Mouse (Mus musculus): ENCODE measurements at regions not wholly inside any gene's neighbourhood (a gene's known extent, or its start where the extent isn't known, plus 50 kb on each side); places are given as distances from the start of the nearest gene placed in this dataset.

DNA sequence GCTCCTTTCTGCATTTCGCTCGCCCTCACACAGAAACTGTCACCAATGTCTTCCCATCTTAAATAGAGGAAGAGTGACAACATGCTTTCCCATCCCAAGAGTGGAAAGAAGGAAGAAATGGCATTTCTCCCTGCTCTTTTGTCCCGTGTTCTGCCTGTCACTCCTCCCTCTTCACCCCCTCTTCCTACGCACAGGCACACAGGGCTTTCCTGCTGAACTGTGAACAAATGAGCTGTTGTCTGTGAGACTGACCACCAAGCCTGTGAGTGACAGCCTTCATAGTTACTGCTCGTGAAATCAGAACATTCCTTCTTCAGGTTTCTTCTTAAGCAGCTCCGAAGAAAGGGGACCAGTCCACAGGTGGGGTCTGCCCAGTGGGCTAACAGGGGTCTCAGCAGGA, 1134.8 kb upstream of the Gulo start:
- 0 out of 2 replicates have a peak, but pooled peaks cover 9% of the 10 kb centered on the region for H3K4me1 ChIP-seq (ENCODE audit: control insufficient read depth, insufficient read depth, low read length)
- H3K9me3 ChIP-seq (ENCODE audit: control insufficient read depth, low read length) = no peaks in the 10 kb centered on the region
- H3K4me3 ChIP-seq (ENCODE audit: low read depth, low read length) = no peak overlapping the region
- H3K36me3 ChIP-seq (ENCODE audit: control insufficient read depth, insufficient read depth, low read length) = no peaks in the 10 kb centered on the region
- DNase-seq (ENCODE audit: low spot score) = no peak
- no peak overlapping the region for H3K4me2 ChIP-seq (ENCODE audit: low read depth)
- H3K9ac ChIP-seq (ENCODE audit: low read length) = no peak overlapping the region
- no peak for ATAC-seq (ENCODE audit: insufficient read depth, low FRiP score, low TSS enrichment)
- WGBS = 78% methylated on average over 6 of the region's 6 CpGs
- no peaks in the 10 kb centered on the region for H3K27me3 ChIP-seq (ENCODE audit: control insufficient read depth, insufficient read depth, low read length)
- no peak overlapping the region for H3K27ac ChIP-seq (ENCODE audit: low read depth, low read length)

DNA sequence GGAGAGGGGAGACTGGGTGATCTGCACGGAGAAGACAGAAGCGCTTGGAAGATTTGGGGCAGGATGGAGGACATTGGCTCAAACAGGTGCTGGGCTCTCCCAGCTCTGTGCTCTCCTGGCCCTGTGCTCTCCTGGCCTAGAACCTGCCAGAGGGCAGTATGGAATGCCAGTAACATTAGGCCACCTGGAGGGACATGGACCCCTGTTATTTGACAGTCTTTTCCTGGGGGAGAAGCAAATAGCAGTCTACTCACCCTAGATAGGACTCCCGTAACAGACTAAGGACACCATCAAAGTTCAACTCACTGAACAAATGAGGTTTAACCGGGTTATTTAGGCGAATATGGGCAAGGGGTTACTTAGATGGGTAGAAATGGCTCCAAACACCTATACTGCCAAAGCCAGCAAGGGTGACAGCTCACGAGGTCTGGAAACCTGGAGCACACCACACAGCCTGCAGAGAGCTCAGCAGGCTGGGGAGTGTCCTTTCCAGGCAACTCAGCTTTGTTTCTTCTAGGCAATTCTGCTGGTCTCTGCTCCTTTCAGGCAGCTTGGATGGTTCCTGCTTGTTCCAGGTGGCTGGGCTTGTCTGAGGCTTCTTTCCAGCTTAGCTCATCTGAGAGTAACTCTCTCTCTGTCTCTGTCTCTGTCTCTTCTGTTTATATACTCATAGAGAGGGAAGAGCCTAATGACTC, 1133.7 kb upstream of the Gulo start:
- Histone ChIP-seq H3K4me2 (ENCODE audit: low read depth) (no peak overlapping the region), H3K9me3 (ENCODE audit: control insufficient read depth, low read length) (no peaks in the 10 kb centered on the region), H3K36me3 (ENCODE audit: control insufficient read depth, insufficient read depth, low read length) (no peaks in the 10 kb centered on the region), H3K9ac (ENCODE audit: low read length) (no peak overlapping the region), H3K27ac (ENCODE audit: low read depth, low read length) (no peak overlapping the region), H3K4me1 (ENCODE audit: control insufficient read depth, insufficient read depth, low read length) (0 out of 2 replicates have a peak, but pooled peaks cover 9% of the 10 kb centered on the region), H3K4me3 (ENCODE audit: low read depth, low read length) (no peak overlapping the region), H3K27me3 (ENCODE audit: control insufficient read depth, insufficient read depth, low read length) (no peaks in the 10 kb centered on the region)
- 86% methylated on average over 6 of the region's 6 CpGs for WGBS
- no peak for ATAC-seq (ENCODE audit: insufficient read depth, low FRiP score, low TSS enrichment)
- DNase-seq (ENCODE audit: low spot score) = no peak

DNA sequence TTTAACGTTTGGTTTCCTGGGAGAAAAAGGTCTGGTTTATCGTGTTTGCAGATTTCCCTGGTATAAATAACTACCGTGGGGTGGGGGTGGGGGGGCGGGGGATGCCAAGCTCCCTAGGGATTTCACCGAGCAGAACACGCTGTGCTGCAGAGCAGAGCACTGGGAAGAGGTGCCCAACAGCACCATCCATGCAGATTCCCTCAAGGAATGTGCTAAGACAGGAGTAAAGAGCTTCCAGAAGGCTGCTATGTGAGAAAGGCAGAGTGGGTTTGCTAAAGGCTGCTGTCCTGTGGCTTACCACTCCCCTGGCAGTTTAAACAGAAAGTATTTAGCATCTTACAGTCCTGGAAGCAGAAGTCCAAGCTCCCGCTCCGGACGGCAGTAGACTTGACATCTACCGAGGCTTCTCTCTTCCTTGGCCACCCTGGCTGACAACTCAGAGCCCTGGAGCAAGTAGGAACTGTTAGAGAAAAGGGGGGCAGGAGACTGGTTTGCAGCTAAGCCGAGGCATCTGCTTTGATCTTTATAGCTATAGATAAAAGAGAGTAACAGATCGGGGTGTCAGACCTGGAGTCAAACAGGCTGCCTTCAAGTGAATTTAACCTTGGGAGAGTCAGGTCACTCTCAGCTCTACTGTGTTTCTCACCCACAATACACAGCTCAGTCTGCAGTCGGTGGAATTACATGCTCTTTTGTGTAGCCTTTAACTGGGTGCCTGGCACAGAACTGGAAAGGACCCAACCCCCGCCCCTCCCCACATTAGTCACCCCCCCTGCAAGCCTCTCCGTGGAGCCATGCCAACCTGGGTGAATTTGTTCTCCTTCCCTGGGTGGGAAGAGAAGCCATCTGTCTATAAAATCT, 1132.8 kb upstream of the Gulo start:
- Histone ChIP-seq H3K27me3 (ENCODE audit: control insufficient read depth, insufficient read depth, low read length) (no peaks in the 10 kb centered on the region), H3K9me3 (ENCODE audit: control insufficient read depth, low read length) (no peaks in the 10 kb centered on the region), H3K36me3 (ENCODE audit: control insufficient read depth, insufficient read depth, low read length) (no peaks in the 10 kb centered on the region), H3K27ac (ENCODE audit: low read depth, low read length) (no peak overlapping the region), H3K4me3 (ENCODE audit: low read depth, low read length) (no peak overlapping the region), H3K4me2 (ENCODE audit: low read depth) (no peak overlapping the region), H3K9ac (ENCODE audit: low read length) (no peak overlapping the region), H3K4me1 (ENCODE audit: control insufficient read depth, insufficient read depth, low read length) (0 out of 2 replicates have a peak, but pooled peaks cover 9% of the 10 kb centered on the region)
- DNase-seq (ENCODE audit: low spot score) (no peak), ATAC-seq (ENCODE audit: insufficient read depth, low FRiP score, low TSS enrichment) (no peak)
- WGBS = 37% methylated on average over 15 of the region's 15 CpGs

DNA sequence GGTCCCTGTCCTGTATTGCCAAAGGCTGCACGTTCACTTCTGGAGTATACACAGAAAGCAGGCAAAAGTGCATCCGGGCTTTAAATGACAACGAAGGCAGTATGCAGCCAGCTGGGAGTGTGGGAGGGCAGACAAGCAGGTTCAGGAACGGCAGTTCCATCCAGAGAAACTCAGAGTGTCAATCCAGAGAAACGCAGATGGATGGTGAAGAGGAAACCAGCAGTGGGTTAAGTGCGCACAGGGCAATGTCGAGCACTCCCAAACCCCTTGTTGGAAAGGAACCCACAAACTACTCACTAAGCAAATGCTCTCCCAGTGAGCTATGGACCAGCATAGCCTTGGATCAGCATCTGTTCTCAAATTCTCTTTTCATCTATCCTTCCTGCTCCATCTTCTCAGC, 1132.1 kb upstream of the Gulo start:
- Histone ChIP-seq H3K27ac (ENCODE audit: low read depth, low read length) (no peak overlapping the region), H3K36me3 (ENCODE audit: control insufficient read depth, insufficient read depth, low read length) (no peaks in the 10 kb centered on the region), H3K9ac (ENCODE audit: low read length) (no peak overlapping the region), H3K4me1 (ENCODE audit: control insufficient read depth, insufficient read depth, low read length) (0 out of 2 replicates have a peak, but pooled peaks cover 9% of the 10 kb centered on the region), H3K4me3 (ENCODE audit: low read depth, low read length) (no peak overlapping the region), H3K9me3 (ENCODE audit: control insufficient read depth, low read length) (no peaks in the 10 kb centered on the region), H3K4me2 (ENCODE audit: low read depth) (no peak overlapping the region), H3K27me3 (ENCODE audit: control insufficient read depth, insufficient read depth, low read length) (no peaks in the 10 kb centered on the region)
- 78% methylated on average over 7 of the region's 7 CpGs for WGBS
- ATAC-seq (ENCODE audit: insufficient read depth, low FRiP score, low TSS enrichment) (no peak), DNase-seq (ENCODE audit: low spot score) (no peak)

DNA sequence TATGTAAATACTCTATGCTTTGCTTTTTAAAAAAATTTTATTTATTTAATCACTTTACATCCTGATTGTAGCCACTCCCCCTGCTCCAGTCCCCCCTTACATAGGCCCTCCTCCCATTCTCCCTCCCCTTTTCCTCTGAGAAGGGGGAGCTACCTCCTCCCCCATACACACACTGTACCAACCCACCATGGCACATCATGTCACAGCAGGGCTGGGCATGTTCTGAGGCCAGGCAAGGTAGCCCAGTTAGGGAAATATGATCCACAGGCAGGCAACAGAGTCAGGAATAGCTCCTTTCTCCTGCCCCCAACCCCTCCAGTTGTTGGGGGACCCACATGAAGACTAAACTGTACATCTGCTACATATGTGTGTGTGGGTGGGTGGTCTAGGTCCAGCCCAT, 1130.7 kb upstream of the Gulo start:
- H3K27me3 ChIP-seq (ENCODE audit: control insufficient read depth, insufficient read depth, low read length) = no peaks in the 10 kb centered on the region
- H3K4me2 ChIP-seq (ENCODE audit: low read depth) = no peak overlapping the region
- H3K4me3 ChIP-seq (ENCODE audit: low read depth, low read length) = no peak overlapping the region
- H3K27ac ChIP-seq (ENCODE audit: low read depth, low read length) = no peak overlapping the region
- DNase-seq (ENCODE audit: low spot score) = peak; percentile 6
- no peaks in the 10 kb centered on the region for H3K36me3 ChIP-seq (ENCODE audit: control insufficient read depth, insufficient read depth, low read length)
- no peak for ATAC-seq (ENCODE audit: insufficient read depth, low FRiP score, low TSS enrichment)
- H3K9me3 ChIP-seq (ENCODE audit: control insufficient read depth, low read length) = no peaks in the 10 kb centered on the region
- H3K9ac ChIP-seq (ENCODE audit: low read length) = no peak overlapping the region
- H3K4me1 ChIP-seq (ENCODE audit: control insufficient read depth, insufficient read depth, low read length) = peaks cover 14% of the 10 kb centered on the region; the same call in 1 of the 2 replicates

DNA sequence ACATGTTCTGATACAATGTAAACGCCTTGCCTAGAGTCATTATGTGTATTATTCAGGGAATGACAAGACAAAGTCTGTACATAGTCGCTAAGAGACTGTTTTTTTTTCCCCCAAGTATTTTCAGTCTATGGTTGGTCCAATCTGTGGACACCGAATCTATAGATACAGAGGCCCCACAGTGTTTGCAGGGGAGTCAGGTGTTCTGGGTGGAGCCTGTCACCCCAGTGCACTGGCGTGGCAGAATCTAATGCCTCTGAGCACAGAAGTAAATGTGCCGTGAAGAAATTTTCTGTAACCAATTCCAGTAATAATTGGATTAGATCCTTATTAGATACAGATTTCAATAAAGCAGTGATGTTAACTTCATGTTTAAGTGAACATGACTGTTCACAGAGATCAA, 1130.1 kb upstream of the Gulo start:
- H3K9ac ChIP-seq (ENCODE audit: low read length) = no peak overlapping the region
- no peak for ATAC-seq (ENCODE audit: insufficient read depth, low FRiP score, low TSS enrichment)
- 75% methylated on average over 5 of the region's 5 CpGs for WGBS

DNA sequence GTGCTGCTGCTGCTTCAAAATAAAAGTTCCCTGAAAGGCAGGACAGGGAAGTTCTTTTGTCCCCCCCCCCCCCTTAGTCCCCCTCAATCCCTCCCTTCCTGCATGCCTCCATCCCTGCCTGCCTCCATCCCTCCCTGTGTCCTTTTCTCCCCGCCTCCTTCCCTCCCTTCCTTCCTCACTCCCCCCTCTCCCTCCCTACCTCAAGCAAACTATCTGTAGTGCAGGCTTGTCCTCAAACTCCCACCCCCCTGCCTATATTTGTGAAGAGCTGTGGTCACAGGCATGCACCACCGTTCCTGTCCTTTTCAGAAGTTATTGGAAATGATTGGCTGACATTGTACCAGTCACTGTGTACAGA, 1127.1 kb upstream of the Gulo start:
- WGBS = 35% methylated on average over 2 of the region's 2 CpGs
- Histone ChIP-seq H3K27ac (ENCODE audit: low read depth, low read length) (no peak overlapping the region), H3K4me2 (ENCODE audit: low read depth) (no peak overlapping the region), H3K9me3 (ENCODE audit: control insufficient read depth, low read length) (no peaks in the 10 kb centered on the region), H3K27me3 (ENCODE audit: control insufficient read depth, insufficient read depth, low read length) (no peaks in the 10 kb centered on the region), H3K4me3 (ENCODE audit: low read depth, low read length) (no peak overlapping the region), H3K4me1 (ENCODE audit: control insufficient read depth, insufficient read depth, low read length) (peaks cover 5% of the 10 kb centered on the region; the same call in 1 of the 2 replicates), H3K36me3 (ENCODE audit: control insufficient read depth, insufficient read depth, low read length) (no peaks in the 10 kb centered on the region), H3K9ac (ENCODE audit: low read length) (no peak overlapping the region)
- ATAC-seq (ENCODE audit: insufficient read depth, low FRiP score, low TSS enrichment) (no peak), DNase-seq (ENCODE audit: low spot score) (no peak)

More for the DNA sequence above, 1130.1 kb upstream of the Gulo start:
- no peaks in the 10 kb centered on the region for H3K9me3 ChIP-seq (ENCODE audit: control insufficient read depth, low read length)
- H3K4me3 ChIP-seq (ENCODE audit: low read depth, low read length) = no peak overlapping the region
- H3K27ac ChIP-seq (ENCODE audit: low read depth, low read length) = no peak overlapping the region
- no peak for DNase-seq (ENCODE audit: low spot score)
- no peak overlapping the region for H3K4me2 ChIP-seq (ENCODE audit: low read depth)
- no peaks in the 10 kb centered on the region for H3K27me3 ChIP-seq (ENCODE audit: control insufficient read depth, insufficient read depth, low read length)
- peaks cover 14% of the 10 kb centered on the region; the same call in 1 of the 2 replicates for H3K4me1 ChIP-seq (ENCODE audit: control insufficient read depth, insufficient read depth, low read length)
- H3K36me3 ChIP-seq (ENCODE audit: control insufficient read depth, insufficient read depth, low read length) = no peaks in the 10 kb centered on the region

DNA sequence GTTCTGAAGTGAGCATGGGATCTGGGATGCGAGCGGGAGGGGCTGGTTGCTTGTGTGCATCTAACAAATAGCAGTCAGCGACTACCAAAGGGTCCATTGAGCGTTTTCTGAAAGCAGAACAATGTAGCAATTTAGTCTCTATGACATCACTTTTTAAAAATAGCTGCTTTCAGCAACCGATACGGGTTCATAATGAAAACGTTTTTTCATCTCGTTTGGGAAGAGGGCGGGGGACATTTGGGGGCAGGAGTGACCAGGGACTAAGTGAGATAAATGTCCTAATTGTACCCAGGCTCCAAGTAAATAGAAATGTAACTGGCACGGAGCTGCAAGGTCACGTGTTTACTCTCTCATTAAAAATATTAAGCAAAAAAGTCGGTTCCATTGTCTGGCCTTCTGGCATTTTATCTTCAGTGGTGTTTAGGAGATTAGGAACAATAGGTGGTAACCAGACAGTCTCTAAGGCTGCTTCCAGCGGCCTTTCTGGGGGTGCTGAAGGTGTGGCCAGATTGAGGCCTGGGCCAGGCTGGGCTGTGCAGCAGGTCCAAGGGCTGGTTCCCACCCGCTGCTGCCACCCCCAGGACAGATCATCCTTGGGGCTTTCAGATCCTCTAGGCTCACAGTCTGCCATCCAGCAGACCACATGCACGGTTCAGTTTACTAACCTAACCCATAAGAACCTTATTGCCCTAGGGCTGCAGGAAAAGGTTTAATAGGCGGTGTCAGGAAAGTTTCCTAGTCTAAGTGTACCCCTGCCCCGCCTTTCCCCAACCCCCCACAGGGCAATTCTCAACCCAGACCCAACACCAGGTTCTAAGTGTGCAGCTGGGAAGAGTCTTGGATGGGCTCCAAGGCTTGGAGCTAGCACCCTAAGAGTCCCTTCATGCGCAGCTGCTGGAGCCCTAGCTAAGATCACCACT, 1126.5 kb upstream of the Gulo start:
- Histone ChIP-seq H3K27ac (ENCODE audit: low read depth, low read length) (no peak overlapping the region), H3K36me3 (ENCODE audit: control insufficient read depth, insufficient read depth, low read length) (no peaks in the 10 kb centered on the region), H3K4me3 (ENCODE audit: low read depth, low read length) (no peak overlapping the region), H3K4me1 (ENCODE audit: control insufficient read depth, insufficient read depth, low read length) (peaks cover 5% of the 10 kb centered on the region; the same call in 1 of the 2 replicates), H3K4me2 (ENCODE audit: low read depth) (no peak overlapping the region), H3K9ac (ENCODE audit: low read length) (no peak overlapping the region), H3K9me3 (ENCODE audit: control insufficient read depth, low read length) (no peaks in the 10 kb centered on the region), H3K27me3 (ENCODE audit: control insufficient read depth, insufficient read depth, low read length) (no peaks in the 10 kb centered on the region)
- no peak; the same call in 1 of the 2 replicates for ATAC-seq (ENCODE audit: insufficient read depth, low FRiP score, low TSS enrichment)
- WGBS = 46% methylated on average over 18 of the region's 18 CpGs
- peak; percentile 33 for DNase-seq (ENCODE audit: low spot score)
